Mouse (Mus musculus): ENCODE results near the gene Fam206a.

DNA sequence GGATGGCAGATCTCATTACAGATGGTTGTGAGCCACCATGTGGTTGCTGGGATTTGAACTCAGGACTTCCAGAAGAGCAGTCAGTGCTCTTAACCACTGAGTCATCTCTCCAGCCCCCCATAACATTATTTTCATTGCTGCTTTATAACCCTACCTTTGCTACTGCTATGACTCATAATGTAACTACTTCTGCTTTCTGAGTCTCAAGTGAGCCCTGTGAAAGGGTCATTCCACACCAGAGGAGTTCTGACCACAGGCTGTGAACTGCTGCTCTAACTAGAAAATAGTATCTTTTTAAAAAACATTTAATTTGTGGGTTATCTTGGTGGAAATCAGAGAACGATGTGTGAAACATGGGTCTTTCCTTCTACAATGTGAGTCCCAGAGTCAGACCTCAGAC lies 44.5 kb upstream of the Fam206a start:
- TF ChIP-seq POLR2A (IDR thresholded peaks at IDR 0.05; ENCODE audit: borderline replicate concordance, insufficient read depth, low read length) = no peak
- no peak for TF ChIP-seq CTCF (IDR thresholded peaks at IDR 0.05; ENCODE audit: borderline replicate concordance, insufficient read depth, low read depth, low read length)

Measured in cerebellum, adult 2 months (tissue).